Mouse (Mus musculus) brain, embryonic 14.5 days (tissue): ENCODE results near the gene Scimp. TPM values are rescaled to one million over a fixed set of nuclear protein-coding genes. Genes with fewer than 3 reads are reported as not detected.
"Not testable (repeated sequence)": the region's sequence is repeated elsewhere in the genome, so short reads cannot be mapped to it uniquely, and the experiment has no call there.

Experiments
- DNase-seq: peaks from one replicate; pipeline ENCODE4 v3.0.0-alpha.2; 2011; ENCODE audit warnings: low read depth
- CTCF ChIP-seq: fragments of 200-500 bp; IDR thresholded peaks from 2 replicates; pipeline ENCODE4 v1.5.1; 2012; ENCODE audit warnings: inconsistent platforms, mild to moderate bottlenecking, moderate library complexity, borderline replicate concordance; ENCODE audit not compliant: insufficient read depth, insufficient read length; ENCODE audit errors: extremely low read depth
- POLR2A ChIP-seq: fragments of 200-500 bp; IDR thresholded peaks from 2 replicates; pipeline ENCODE4 v1.6.1; 2012; ENCODE audit warnings: mild to moderate bottlenecking, inconsistent platforms, borderline replicate concordance; ENCODE audit not compliant: poor library complexity, insufficient read depth, insufficient read length, severe bottlenecking; ENCODE audit errors: extremely low read depth
- polyA plus RNA-seq: library from polyadenylated mRNA; depleted of rRNA; stranded (reverse); fragments of >200 nt; gene quantifications from 2 replicates; pipeline ENCODE4 v1.2.3, GENCODE M21; 2012

Gene Scimp
- polyA plus RNA-seq, 1 experiment = not detected

DNA sequence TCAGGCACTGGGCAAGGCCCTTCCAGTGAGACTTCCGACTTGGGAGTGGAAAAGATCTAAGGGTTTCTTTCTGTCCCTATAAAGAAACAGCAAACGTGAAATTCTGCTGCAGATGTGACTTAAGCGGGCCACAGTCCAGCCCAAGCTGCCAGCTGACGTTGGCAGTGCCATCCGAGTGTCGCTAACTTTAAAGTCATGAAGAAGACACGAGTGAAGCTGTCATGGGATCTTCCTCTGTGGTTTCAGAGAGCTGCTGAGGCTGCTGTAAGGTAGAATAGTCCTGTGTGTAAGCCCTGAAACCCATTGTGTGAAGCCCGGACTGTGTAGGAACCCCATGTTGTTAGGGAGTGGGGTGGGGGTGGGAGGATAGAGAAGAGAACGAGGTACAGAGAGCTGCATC is 49.7 kb downstream of the Scimp start:
- TF ChIP-seq CTCF (no peak), POLR2A (no peak)
- DNase-seq = no peak

DNA sequence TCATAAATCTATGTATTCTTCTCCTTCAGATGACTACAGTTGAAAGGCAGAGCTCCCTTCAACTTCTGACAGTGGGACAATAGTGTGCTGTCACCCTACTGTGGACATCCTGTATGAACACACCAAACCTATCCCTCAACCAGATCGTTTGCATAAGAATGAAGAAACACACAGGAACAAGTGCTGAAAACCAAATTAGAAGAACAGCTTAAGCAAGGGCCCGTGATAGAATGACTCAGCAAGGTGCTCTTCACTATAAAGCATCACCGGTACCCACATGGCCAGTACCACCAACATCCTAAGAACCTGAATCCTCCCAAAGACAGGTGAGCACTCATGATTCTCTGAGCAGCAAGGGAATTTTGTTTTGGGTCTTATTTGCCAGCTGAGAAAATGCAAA is 51.9 kb downstream of the Scimp start:
- not testable (repeated sequence) for DNase-seq

DNA sequence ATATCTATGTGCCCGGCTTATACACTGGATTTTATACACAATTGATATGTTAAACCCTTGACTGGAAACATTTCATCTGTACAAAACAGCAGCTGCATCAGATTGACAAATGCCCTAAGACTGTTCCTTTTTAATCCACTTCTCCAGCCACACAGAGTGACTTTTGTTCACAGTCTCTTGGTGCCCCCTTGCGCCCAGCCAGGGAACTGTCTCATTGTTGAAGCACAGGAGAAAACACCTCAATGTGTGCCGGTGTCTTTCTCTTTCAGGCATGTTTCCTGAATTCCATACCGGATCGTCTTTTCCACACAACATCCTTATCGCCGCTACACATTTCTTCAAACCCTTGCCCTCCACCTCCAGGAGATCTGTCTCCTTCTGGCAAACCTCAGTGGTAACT is 56.7 kb downstream of the Scimp start:
- DNase-seq = peak; percentile 84
- TF ChIP-seq CTCF = peak; percentile 95
- no peak for TF ChIP-seq POLR2A

GRCm38 (mm10) chr11:70754958-70755357 is 57.4 kb downstream of the Scimp start:
- TF ChIP-seq POLR2A = no peak
- no peak for TF ChIP-seq CTCF

GRCm38 (mm10) chr11:70754476-70754875 is 57.9 kb downstream of the Scimp start:
- no peak for DNase-seq
- no peak for TF ChIP-seq CTCF
- TF ChIP-seq POLR2A = no peak

More at GRCm38 (mm10) chr11:70754958-70755357, 57.4 kb downstream of the Scimp start:
- no peak for DNase-seq

DNA sequence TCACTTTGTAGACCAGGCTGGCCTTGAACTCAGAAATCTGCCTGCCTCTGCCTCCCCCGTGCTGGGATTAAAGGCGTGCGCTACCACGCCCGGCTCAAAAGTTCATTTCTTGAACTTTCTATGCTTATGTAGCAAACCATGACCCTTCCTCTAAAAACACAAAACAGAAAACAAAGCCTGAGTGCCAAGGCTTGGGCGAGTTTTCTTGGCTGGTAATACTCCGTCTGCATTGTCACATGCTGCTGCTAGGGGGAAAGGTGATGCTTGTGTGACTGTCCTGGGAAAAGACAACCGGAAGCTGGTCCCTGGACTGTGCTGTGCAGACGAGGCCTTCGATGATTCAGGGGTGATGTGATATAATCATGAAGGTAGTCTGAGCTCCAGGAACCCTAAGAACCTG is 59.2 kb downstream of the Scimp start:
- no peak for DNase-seq
- TF ChIP-seq POLR2A (no peak), CTCF (no peak)

DNA sequence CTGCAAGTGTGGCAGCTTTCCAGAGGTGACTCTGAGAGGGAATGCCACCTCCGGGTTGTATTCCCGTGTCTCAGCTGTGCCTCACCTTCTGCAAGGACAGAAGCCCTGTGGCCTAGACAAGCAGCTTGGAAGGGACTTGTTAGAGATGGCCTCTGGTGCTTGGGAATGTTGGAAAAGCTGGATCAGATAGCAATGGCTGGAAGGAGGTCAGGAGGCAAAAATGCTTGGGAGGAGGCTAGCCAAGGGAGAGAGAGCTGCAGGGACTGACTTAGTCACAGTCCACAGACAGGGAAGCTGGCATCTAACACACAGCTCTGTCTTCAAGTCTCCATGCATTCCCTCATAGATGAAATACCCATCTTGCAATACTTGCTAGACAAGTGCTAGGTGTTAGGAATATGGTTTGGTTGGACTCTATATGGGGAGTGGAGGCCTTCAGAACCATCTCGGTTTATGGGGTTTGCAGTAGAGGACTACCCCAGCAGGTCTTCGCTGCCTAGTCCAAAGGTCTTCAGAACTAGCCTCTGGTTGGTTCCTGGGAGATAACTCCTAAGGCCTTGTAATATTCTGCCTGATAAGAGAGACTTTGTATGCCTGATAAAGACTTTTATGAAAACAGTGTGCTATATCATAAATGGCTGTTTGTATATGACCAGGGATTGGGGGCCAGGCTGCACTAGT is 59.9 kb downstream of the Scimp start:
- no peak for DNase-seq
- no peak for TF ChIP-seq POLR2A
- no peak for TF ChIP-seq CTCF

DNA sequence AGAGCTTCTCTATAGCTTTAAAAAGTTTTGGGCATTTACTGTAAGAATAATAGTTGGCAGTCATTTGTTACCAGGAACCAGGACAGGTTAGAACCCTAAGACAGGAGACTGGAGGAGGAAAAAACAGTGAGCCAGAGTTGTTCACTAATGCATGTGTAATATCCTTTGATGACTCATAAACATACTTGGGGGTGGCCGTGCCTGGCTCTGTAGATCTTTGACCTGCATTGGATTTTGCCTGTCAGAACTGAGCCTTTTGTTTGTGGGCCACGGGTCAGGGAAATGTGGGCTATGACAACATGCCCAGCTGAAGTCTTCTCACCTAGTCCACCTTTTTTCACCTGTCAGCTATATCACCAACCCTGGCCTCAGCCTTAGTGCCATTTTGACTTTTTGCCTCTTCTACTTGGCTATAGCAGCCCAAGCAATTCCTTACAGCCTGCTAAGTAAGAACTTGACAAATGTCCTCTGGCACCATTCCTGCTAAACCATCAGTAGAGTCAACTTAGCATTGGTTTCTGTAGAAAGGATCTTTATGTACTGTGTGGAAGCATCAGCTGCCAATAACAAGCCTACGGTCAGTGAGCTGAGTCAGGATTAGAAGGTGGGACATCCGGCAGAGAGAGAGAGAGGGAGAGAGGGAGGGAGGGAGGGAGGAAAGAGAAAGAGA is 64.4 kb downstream of the Scimp start:
- TF ChIP-seq CTCF (no peak), POLR2A (no peak)
- DNase-seq = no peak

DNA sequence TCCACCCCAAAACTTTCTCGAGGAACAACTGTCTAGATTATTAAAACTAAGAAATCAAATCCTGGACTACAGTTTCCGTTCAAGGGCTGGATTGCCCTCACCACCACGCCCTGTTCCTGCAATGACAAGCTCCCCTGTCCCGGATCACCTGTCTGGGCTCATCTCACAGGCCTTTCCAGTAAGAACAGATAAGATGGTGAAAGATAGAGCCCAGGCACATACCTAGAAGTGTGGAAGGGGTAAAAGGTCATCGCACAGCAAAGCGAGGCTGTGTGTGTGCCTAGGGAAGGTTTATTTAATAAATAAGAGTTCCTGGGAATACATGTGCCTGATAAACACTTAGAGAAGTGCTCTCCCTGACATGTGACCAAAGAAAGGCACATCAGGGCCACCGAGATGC is 66.8 kb downstream of the Scimp start:
- DNase-seq = no peak

GRCm38 (mm10) chr11:70742581-70743459 is 69.6 kb downstream of the Scimp start:
- TF ChIP-seq CTCF (no peak), POLR2A (no peak)
- peak; percentile 33 for DNase-seq

More for the DNA sequence above, 66.8 kb downstream of the Scimp start:
- TF ChIP-seq POLR2A (no peak), CTCF (no peak)

- TF ChIP-seq CTCF = no peak
- no peak for TF ChIP-seq POLR2A
- DNase-seq = no peak
Measured at GRCm38 (mm10) chr11:70742117-70742516, 70.3 kb downstream of the Scimp start.
